Mouse (Mus musculus): Measurements from ENCODE around the gene Ptk7.

- no peak for TF ChIP-seq CTCF (IDR thresholded peaks at IDR 0.05; ENCODE audit: low read depth)
- no peak for TF ChIP-seq EP300 (IDR thresholded peaks at IDR 0.05; ENCODE audit: low read depth)
Measured at GRCm38 (mm10) chr17:46591406-46591805, 37.9 kb downstream of the Ptk7 start.

All from heart, postnatal 0 days (tissue).